Mouse (Mus musculus): ENCODE measurements around the gene Ybx2. TPM values are rescaled to one million over a fixed set of nuclear protein-coding genes. Genes with fewer than 3 reads are reported as not detected.

The Ybx2 gene
- 58.7 TPM for polyA plus RNA-seq (2014; fragmentation: Illumina TruSeq; extraction: RNeasy Lipid Tissue Mini Kit (QIAGEN cat#74804); ENCODE audit: low read depth, low replicate concordance)

GRCm38 (mm10) chr11:69935137-69935879 lies at the start of gene Ybx2:
Gene Ybx2 (plus strand): TSS chr11:69935796.

GRCm38 (mm10) chr11:69895291-69895690 lies 40.3 kb upstream of the Ybx2 start, which contains the start of gene Acap1:
Gene Acap1 (minus strand): TSS chr11:69895539.

GRCm38 (mm10) chr11:69900471-69901405 lies 34.9 kb upstream of the Ybx2 start, which contains the start of the genes 2810408A11Rik and Neurl4:
Gene 2810408A11Rik (minus strand): TSS chr11:69900987.
Gene Neurl4 (plus strand): TSS chr11:69901072.

DNA sequence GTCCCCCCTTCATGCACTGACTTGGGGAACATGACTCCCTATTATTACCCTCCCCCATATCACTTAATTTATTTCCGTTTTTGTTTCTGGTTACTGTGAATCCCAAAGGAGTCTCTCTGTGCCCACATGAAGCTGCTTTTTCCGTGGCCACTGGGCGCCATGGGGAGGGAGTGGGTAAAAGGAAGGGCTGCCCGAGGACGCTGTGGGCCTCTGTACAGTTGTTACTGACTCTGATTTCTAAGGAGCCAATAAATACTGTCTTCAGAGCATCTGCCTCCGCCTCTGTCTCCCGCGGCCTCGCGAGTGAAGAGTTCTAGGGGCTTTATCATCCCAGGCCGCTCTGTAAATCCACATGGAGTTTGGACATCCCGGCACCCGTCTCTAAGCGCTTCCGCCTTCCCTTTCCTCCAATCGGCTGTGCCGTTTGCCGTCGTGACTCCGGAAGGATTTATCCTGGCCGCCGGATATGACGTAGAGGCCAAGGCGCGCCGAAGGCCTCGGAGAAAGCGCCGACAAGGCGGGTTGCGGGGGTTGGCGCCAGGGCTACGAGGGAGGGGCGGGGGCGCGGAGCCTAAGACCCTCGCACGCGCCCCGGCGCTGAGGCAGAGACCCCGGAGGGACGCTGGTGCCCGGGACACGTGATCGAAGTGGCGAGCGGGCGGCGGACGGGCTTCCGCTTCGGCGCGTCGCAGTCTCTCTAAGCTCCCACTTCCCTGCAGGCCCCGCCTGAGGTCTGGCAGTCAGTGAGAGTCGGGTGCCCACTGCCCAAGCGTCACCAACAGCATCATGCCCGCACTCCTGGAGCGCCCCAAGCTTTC lies 21.8 kb upstream of the Ybx2 start, which contains the start of gene Gps2:
TSS of gene Gps2 (plus strand) at position 335 of the 818 bp plus-strand sequence.

DNA sequence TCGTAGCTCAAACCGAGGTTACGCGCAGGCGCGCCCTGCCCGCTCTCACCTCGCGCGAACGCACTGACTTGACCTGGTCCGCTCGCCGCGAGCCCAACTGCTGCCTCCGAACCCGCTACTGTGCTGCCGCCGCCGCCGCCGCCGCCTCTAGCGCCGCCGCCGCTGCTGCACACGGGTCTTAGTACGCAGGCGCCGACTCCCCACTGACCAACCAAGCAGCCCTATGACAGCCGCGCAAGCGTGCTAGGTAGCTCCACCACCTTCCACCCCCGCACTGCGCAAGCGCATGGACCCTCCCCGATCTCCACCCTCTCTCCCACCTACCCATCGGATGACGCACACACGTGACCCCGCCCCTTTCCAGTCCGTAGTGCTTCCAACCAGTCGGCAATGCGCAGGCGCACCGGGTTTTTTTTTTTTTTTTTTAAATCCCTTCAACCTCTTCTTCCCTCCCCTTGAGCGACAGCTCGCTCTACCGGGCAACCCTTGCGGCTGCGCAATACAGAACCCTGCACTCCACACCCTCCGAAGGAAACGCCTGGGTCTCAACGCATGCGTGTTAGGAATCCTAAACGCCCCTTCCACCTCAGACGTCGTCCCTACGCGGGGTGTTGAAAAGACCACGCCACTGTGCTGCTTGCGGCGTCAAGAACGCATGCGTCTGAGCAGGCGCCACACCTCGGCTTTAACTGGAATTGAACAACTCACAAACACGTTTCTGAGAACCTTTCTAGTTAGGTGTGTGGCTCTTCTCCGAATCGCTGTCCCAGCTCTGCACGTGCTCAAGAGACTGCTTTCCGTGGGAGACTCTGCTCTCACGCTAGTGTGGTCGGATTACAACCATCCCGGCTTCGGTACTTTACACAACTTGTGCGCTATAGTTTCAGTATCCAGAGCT lies 14.2 kb upstream of the Ybx2 start, which contains the start of gene Eif5a:
TSS of gene Eif5a (minus strand) at position 845 of the 898 bp plus-strand sequence.

GRCm38 (mm10) chr11:69948066-69948762 lies 12.6 kb downstream of the Ybx2 start, which contains the start of gene Slc2a4:
Gene Slc2a4 (minus strand): TSS chr11:69948188.

DNA sequence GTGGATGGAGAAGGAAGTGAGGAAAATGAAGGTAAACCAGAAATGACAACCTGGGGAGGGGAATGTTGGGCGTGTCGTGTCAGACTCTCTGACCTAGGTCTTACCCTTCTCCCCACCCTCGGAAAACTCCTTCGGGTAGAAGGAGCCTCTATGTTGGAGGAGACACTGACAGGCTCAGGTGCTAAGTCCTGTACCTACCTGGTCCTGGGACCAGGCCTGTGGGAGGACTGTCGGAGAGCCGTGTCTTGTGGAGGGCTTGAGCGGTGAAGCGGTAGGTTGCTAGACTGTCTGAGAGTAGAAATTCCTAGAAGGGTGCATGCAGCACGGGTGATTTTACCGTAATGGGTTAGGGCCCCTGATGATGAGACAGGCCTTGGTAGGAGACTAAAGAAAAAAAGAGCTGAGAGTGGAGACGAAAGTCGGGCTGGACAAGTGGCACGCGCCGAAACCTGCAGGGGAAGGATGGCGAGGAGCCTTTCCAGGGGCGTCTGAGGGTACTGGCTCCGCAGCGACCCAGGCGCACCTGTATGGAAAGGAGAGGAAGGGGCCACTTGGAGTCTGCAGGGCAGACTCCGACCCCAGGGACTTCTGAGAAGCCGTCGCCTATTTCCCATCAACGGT lies 29.2 kb downstream of the Ybx2 start, which contains the start of gene Cldn7:
TSS of gene Cldn7 (plus strand) at position 130 of the 621 bp plus-strand sequence.

DNA sequence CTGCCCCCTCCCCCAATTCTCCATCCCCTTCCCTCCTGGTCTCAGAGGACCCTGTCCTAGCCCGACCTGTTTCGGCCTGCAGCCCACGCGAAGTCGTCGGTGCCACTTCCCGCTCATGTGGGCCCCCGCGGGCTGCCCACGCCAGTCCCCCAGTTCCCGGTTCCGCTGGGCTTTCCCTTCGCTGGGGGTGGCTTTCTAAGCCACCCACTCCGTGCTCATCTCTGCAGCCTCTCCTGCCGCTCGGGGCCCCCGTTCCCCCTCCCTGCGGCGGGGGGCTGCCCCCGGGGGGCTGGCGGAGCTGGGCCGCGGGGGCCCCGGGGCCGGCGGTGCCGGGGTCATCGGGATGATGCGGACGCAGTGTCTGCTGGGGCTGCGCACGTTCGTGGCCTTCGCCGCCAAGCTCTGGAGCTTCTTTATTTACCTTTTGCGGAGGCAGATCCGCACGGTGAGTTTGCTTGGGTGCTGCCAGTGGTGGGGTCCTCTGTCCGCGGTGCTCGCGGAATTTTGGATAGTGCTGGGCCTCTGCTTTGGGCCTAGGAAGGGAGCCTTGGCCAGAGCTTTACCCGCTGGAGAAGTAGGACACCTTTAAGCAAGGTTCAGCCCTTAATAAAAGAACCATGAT lies 45.7 kb downstream of the Ybx2 start, which contains the start of gene Ctdnep1:
TSS of gene Ctdnep1 (plus strand) at position 16 of the 622 bp plus-strand sequence.

DNA sequence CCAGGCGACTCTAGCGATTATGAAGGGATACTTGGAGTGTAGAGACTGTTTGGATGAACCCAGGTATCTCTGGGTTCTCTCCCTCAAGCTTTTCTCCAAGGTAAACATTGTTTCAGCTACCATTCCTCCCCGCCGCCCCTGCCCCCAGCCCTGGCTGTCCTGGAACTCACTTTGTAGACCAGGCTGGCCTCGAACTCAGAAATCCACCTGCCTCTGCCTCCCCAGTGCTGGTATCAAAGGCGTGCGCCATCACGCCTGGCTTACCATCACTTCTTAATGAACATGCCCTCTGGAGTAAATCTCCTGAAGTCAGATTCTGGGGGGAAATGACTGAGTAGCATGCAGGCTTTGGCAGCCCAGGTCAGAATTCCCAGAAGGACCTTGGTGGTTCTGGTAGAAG lies 46.6 kb downstream of the Ybx2 start, which contains the start of gene Elp5:
TSS of gene Elp5 (minus strand) at position 293 of the 400 bp plus-strand sequence.

Other genes with a start within 250 kb of the Ybx2 start
- 19.2 TPM for gene Tnfsf12, start 239.9 kb upstream of the Ybx2 start, polyA plus RNA-seq (2014; fragmentation: Illumina TruSeq; extraction: RNeasy Lipid Tissue Mini Kit (QIAGEN cat#74804); ENCODE audit: low read depth, low replicate concordance)
- 8.1 TPM for gene Tnfsfm13, start 239.7 kb upstream of the Ybx2 start, polyA plus RNA-seq (2014; fragmentation: Illumina TruSeq; extraction: RNeasy Lipid Tissue Mini Kit (QIAGEN cat#74804); ENCODE audit: low read depth, low replicate concordance)
- 43.9 TPM for gene Polr2a, start 177.2 kb upstream of the Ybx2 start, polyA plus RNA-seq (2014; fragmentation: Illumina TruSeq; extraction: RNeasy Lipid Tissue Mini Kit (QIAGEN cat#74804); ENCODE audit: low read depth, low replicate concordance)
- 1.5 TPM for gene Slc35g3, start 173.8 kb upstream of the Ybx2 start, polyA plus RNA-seq (2014; fragmentation: Illumina TruSeq; extraction: RNeasy Lipid Tissue Mini Kit (QIAGEN cat#74804); ENCODE audit: low read depth, low replicate concordance)
- 28.9 TPM for gene Zbtb4, start 169.9 kb upstream of the Ybx2 start, polyA plus RNA-seq (2014; fragmentation: Illumina TruSeq; extraction: RNeasy Lipid Tissue Mini Kit (QIAGEN cat#74804); ENCODE audit: low read depth, low replicate concordance)
- 8.3 TPM for gene Chrnb1, start 139.9 kb upstream of the Ybx2 start, polyA plus RNA-seq (2014; fragmentation: Illumina TruSeq; extraction: RNeasy Lipid Tissue Mini Kit (QIAGEN cat#74804); ENCODE audit: low read depth, low replicate concordance)
- 8.7 TPM for gene Fgf11, start 133.9 kb upstream of the Ybx2 start, polyA plus RNA-seq (2014; fragmentation: Illumina TruSeq; extraction: RNeasy Lipid Tissue Mini Kit (QIAGEN cat#74804); ENCODE audit: low read depth, low replicate concordance)
- 13.6 TPM for gene Tmem102, start 130.2 kb upstream of the Ybx2 start, polyA plus RNA-seq (2014; fragmentation: Illumina TruSeq; extraction: RNeasy Lipid Tissue Mini Kit (QIAGEN cat#74804); ENCODE audit: low read depth, low replicate concordance)
- gene Gm39566, start 120.5 kb upstream of the Ybx2 start, polyA plus RNA-seq (2014; fragmentation: Illumina TruSeq; extraction: RNeasy Lipid Tissue Mini Kit (QIAGEN cat#74804); ENCODE audit: low read depth, low replicate concordance), result 2.2 TPM
- gene Spem2, start 117.3 kb upstream of the Ybx2 start, polyA plus RNA-seq (2014; fragmentation: Illumina TruSeq; extraction: RNeasy Lipid Tissue Mini Kit (QIAGEN cat#74804); ENCODE audit: low read depth, low replicate concordance), result 14.1 TPM
- gene Spem1, start 113.6 kb upstream of the Ybx2 start, polyA plus RNA-seq (2014; fragmentation: Illumina TruSeq; extraction: RNeasy Lipid Tissue Mini Kit (QIAGEN cat#74804); ENCODE audit: low read depth, low replicate concordance), result 23.3 TPM
- 19.0 TPM for gene Nlgn2, start 98.0 kb upstream of the Ybx2 start, polyA plus RNA-seq (2014; fragmentation: Illumina TruSeq; extraction: RNeasy Lipid Tissue Mini Kit (QIAGEN cat#74804); ENCODE audit: low read depth, low replicate concordance)
- gene Tmem256, start 97.3 kb upstream of the Ybx2 start, polyA plus RNA-seq (2014; fragmentation: Illumina TruSeq; extraction: RNeasy Lipid Tissue Mini Kit (QIAGEN cat#74804); ENCODE audit: low read depth, low replicate concordance), result 183 TPM
- gene Plscr3, start 89.4 kb upstream of the Ybx2 start, polyA plus RNA-seq (2014; fragmentation: Illumina TruSeq; extraction: RNeasy Lipid Tissue Mini Kit (QIAGEN cat#74804); ENCODE audit: low read depth, low replicate concordance), result 31.1 TPM
- gene Tnk1, start 77.1 kb upstream of the Ybx2 start, polyA plus RNA-seq (2014; fragmentation: Illumina TruSeq; extraction: RNeasy Lipid Tissue Mini Kit (QIAGEN cat#74804); ENCODE audit: low read depth, low replicate concordance), result 23.7 TPM
- gene Tmem95, start 57.8 kb upstream of the Ybx2 start, polyA plus RNA-seq (2014; fragmentation: Illumina TruSeq; extraction: RNeasy Lipid Tissue Mini Kit (QIAGEN cat#74804); ENCODE audit: low read depth, low replicate concordance), result not detected
- 9.4 TPM for gene Kctd11, start 54.4 kb upstream of the Ybx2 start, polyA plus RNA-seq (2014; fragmentation: Illumina TruSeq; extraction: RNeasy Lipid Tissue Mini Kit (QIAGEN cat#74804); ENCODE audit: low read depth, low replicate concordance)
- 43.9 TPM for gene Acap1, start 40.3 kb upstream of the Ybx2 start, polyA plus RNA-seq (2014; fragmentation: Illumina TruSeq; extraction: RNeasy Lipid Tissue Mini Kit (QIAGEN cat#74804); ENCODE audit: low read depth, low replicate concordance)
- gene 2810408A11Rik, start 34.8 kb upstream of the Ybx2 start, polyA plus RNA-seq (2014; fragmentation: Illumina TruSeq; extraction: RNeasy Lipid Tissue Mini Kit (QIAGEN cat#74804); ENCODE audit: low read depth, low replicate concordance), result 14.3 TPM
- gene Neurl4, start 34.7 kb upstream of the Ybx2 start, polyA plus RNA-seq (2014; fragmentation: Illumina TruSeq; extraction: RNeasy Lipid Tissue Mini Kit (QIAGEN cat#74804); ENCODE audit: low read depth, low replicate concordance), result 35.5 TPM
- 47.7 TPM for gene Gps2, start 21.9 kb upstream of the Ybx2 start, polyA plus RNA-seq (2014; fragmentation: Illumina TruSeq; extraction: RNeasy Lipid Tissue Mini Kit (QIAGEN cat#74804); ENCODE audit: low read depth, low replicate concordance)
- 484 TPM for gene Eif5a, start 13.8 kb upstream of the Ybx2 start, polyA plus RNA-seq (2014; fragmentation: Illumina TruSeq; extraction: RNeasy Lipid Tissue Mini Kit (QIAGEN cat#74804); ENCODE audit: low read depth, low replicate concordance)
- gene Slc2a4, start 12.4 kb downstream of the Ybx2 start, polyA plus RNA-seq (2014; fragmentation: Illumina TruSeq; extraction: RNeasy Lipid Tissue Mini Kit (QIAGEN cat#74804); ENCODE audit: low read depth, low replicate concordance), result 63.7 TPM
- gene Cldn7, start 29.0 kb downstream of the Ybx2 start, polyA plus RNA-seq (2014; fragmentation: Illumina TruSeq; extraction: RNeasy Lipid Tissue Mini Kit (QIAGEN cat#74804); ENCODE audit: low read depth, low replicate concordance), result 115 TPM
- 98.8 TPM for gene Ctdnep1, start 45.4 kb downstream of the Ybx2 start, polyA plus RNA-seq (2014; fragmentation: Illumina TruSeq; extraction: RNeasy Lipid Tissue Mini Kit (QIAGEN cat#74804); ENCODE audit: low read depth, low replicate concordance)
- gene Elp5, start 46.7 kb downstream of the Ybx2 start, polyA plus RNA-seq (2014; fragmentation: Illumina TruSeq; extraction: RNeasy Lipid Tissue Mini Kit (QIAGEN cat#74804); ENCODE audit: low read depth, low replicate concordance), result 43.3 TPM
- 520 TPM for gene Gabarap, start 55.3 kb downstream of the Ybx2 start, polyA plus RNA-seq (2014; fragmentation: Illumina TruSeq; extraction: RNeasy Lipid Tissue Mini Kit (QIAGEN cat#74804); ENCODE audit: low read depth, low replicate concordance)
- 39.7 TPM for gene Phf23, start 60.0 kb downstream of the Ybx2 start, polyA plus RNA-seq (2014; fragmentation: Illumina TruSeq; extraction: RNeasy Lipid Tissue Mini Kit (QIAGEN cat#74804); ENCODE audit: low read depth, low replicate concordance)
- 20.8 TPM for gene Dvl2, start 64.8 kb downstream of the Ybx2 start, polyA plus RNA-seq (2014; fragmentation: Illumina TruSeq; extraction: RNeasy Lipid Tissue Mini Kit (QIAGEN cat#74804); ENCODE audit: low read depth, low replicate concordance)
- gene Acadvl, start 79.6 kb downstream of the Ybx2 start, polyA plus RNA-seq (2014; fragmentation: Illumina TruSeq; extraction: RNeasy Lipid Tissue Mini Kit (QIAGEN cat#74804); ENCODE audit: low read depth, low replicate concordance), result 83.9 TPM
- 12.7 TPM for gene Dlg4, start 81.1 kb downstream of the Ybx2 start, polyA plus RNA-seq (2014; fragmentation: Illumina TruSeq; extraction: RNeasy Lipid Tissue Mini Kit (QIAGEN cat#74804); ENCODE audit: low read depth, low replicate concordance)
- gene Asgr1, start 118.3 kb downstream of the Ybx2 start, polyA plus RNA-seq (2014; fragmentation: Illumina TruSeq; extraction: RNeasy Lipid Tissue Mini Kit (QIAGEN cat#74804); ENCODE audit: low read depth, low replicate concordance), result not detected
- gene Asgr2, start 156.8 kb downstream of the Ybx2 start, polyA plus RNA-seq (2014; fragmentation: Illumina TruSeq; extraction: RNeasy Lipid Tissue Mini Kit (QIAGEN cat#74804); ENCODE audit: low read depth, low replicate concordance), result 0.94 TPM
- gene Mgl2, start 194.5 kb downstream of the Ybx2 start, polyA plus RNA-seq (2014; fragmentation: Illumina TruSeq; extraction: RNeasy Lipid Tissue Mini Kit (QIAGEN cat#74804); ENCODE audit: low read depth, low replicate concordance), result 26.2 TPM
- gene Clec10a, start 220.4 kb downstream of the Ybx2 start, polyA plus RNA-seq (2014; fragmentation: Illumina TruSeq; extraction: RNeasy Lipid Tissue Mini Kit (QIAGEN cat#74804); ENCODE audit: low read depth, low replicate concordance), result 43.9 TPM

All from adipose tissue, adult 10 weeks (tissue).